Mouse (Mus musculus) ES-Bruce4 (cell line): Measurements from ENCODE around the gene Lgals2.

ENCODE experiments used
- CTCF ChIP-seq: IDR thresholded peaks from one replicate; pipeline ENCODE4 v1.8.1; 2011; ENCODE audit warnings: low read depth, low read length
- EP300 ChIP-seq: IDR thresholded peaks from 2 replicates; pipeline ENCODE4 v1.6.1; 2011; ENCODE audit warnings: low read depth, low read length; ENCODE audit not compliant: insufficient read depth
- POLR2A ChIP-seq: IDR thresholded peaks from one replicate; pipeline ENCODE4 v1.8.1; 2011; ENCODE audit warnings: low read length; ENCODE audit not compliant: insufficient read depth

GRCm38 (mm10) chr15:78899740-78900584, 44.6 kb upstream of the Lgals2 start, which contains the start of gene Sh3bp1:
- TF ChIP-seq POLR2A (no peak), EP300 (no peak), CTCF (no peak)
